Mouse (Mus musculus) lung, embryonic 14.5 days (tissue): ENCODE results near the gene Cntn5. TPM values are rescaled to one million over a fixed set of nuclear protein-coding genes. Genes with fewer than 3 reads are reported as not detected.

Experiments used
- ATAC-seq: fragments of 200-750 bp; cut with Nextera tagmentation; 2 replicates; pipeline ENCODE4 v1.8.0; 2017; ENCODE audit warnings: mild to moderate bottlenecking, moderate TSS enrichment, moderate library complexity; ENCODE audit not compliant: insufficient read depth
- DNase-seq: peaks from one replicate; pipeline ENCODE4 v3.0.0-alpha.2; 2015
- H3K27ac ChIP-seq: fragments of 300-500 bp; sonication (generic); 2 replicates; pipeline ENCODE4 v1.5.1; 2014; ENCODE audit warnings: low read depth, mild to moderate bottlenecking, moderate library complexity
- H3K27me3 ChIP-seq: fragments of 300-500 bp; sonication (generic); 2 replicates; pipeline ENCODE4 v1.6.1; 2014; ENCODE audit warnings: low read length, control low read depth; ENCODE audit not compliant: insufficient read depth
- H3K36me3 ChIP-seq: fragments of 300-500 bp; sonication (generic); 2 replicates; pipeline ENCODE4 v1.6.1; 2014; ENCODE audit warnings: control low read depth; ENCODE audit not compliant: insufficient read depth
- H3K4me1 ChIP-seq: fragments of 300-500 bp; sonication (generic); 2 replicates; pipeline ENCODE4 v1.6.1; 2014; ENCODE audit warnings: antibody characterized with exemption, control low read depth; ENCODE audit not compliant: insufficient read depth
- H3K4me2 ChIP-seq: fragments of 300-500 bp; sonication (generic); 2 replicates; pipeline ENCODE4 v1.6.1; 2014; ENCODE audit warnings: mild to moderate bottlenecking
- H3K4me3 ChIP-seq: fragments of 300-500 bp; sonication (generic); 2 replicates; pipeline ENCODE4 v1.5.1; 2014; ENCODE audit warnings: low read depth, low read length
- H3K9ac ChIP-seq: fragments of 300-500 bp; sonication (generic); 2 replicates; pipeline ENCODE4 v1.6.1; 2014
- H3K9me3 ChIP-seq: fragments of 300-500 bp; sonication (generic); 2 replicates; pipeline ENCODE4 v1.6.1; 2016; ENCODE audit warnings: low read depth, low read length, control low read depth
- CTCF ChIP-seq: IDR thresholded peaks from 2 replicates; pipeline ENCODE4 v1.5.1; 2016; ENCODE audit warnings: antibody characterized with exemption, low read depth
- WGBS: fragments of 180-500 bp; shearing (Covaris S2); extraction: QIAGEN DNeasy Blood & Tissue Kit; methylation state at CpG from one replicate; pipeline ENCODE4 v1.1.7; 2014; 5-methylcytosine and 5-hydroxymethylcytosine counted together
- polyA plus RNA-seq: library from polyadenylated mRNA; unstranded; fragments of >200 nt; fragmentation: Nextera tagmentation; extraction: Ambion mirVana; gene quantifications from 2 replicates; pipeline ENCODE4 v1.2.1, GENCODE M21; 2014

Cntn5 gene
- polyA plus RNA-seq, 1 experiment from 2014 or later, result not detected

- 51% methylated on average over 1 of the region's 1 CpGs for WGBS
- Histone ChIP-seq H3K4me1 (no peaks in the 10 kb centered on the region), H3K36me3 (no peaks in the 10 kb centered on the region), H3K27ac (no peak overlapping the region), H3K9ac (no peak overlapping the region), H3K4me3 (no peak overlapping the region), H3K9me3 (no peaks in the 10 kb centered on the region), H3K27me3 (no peaks in the 10 kb centered on the region), H3K4me2 (no peak overlapping the region)
- ATAC-seq, result peak; percentile 88
- DNase-seq, result peak; percentile 69
- TF ChIP-seq CTCF, result no peak
These were observed 966.8 kb downstream of the Cntn5 start for GRCm38 (mm10) chr9:9937444-9938436.

- ATAC-seq (no peak), DNase-seq (no peak)
- TF ChIP-seq CTCF, result no peak
- Histone ChIP-seq H3K4me3 (no peak overlapping the region), H3K9me3 (no peaks in the 10 kb centered on the region; the same call in 1 of the 2 replicates), H3K4me2 (no peak overlapping the region), H3K36me3 (no peaks in the 10 kb centered on the region), H3K4me1 (no peaks in the 10 kb centered on the region), H3K9ac (no peak overlapping the region), H3K27ac (no peak overlapping the region), H3K27me3 (no peaks in the 10 kb centered on the region)
- 77% methylated on average over 3 of the region's 3 CpGs for WGBS
These were observed 984.0 kb downstream of the Cntn5 start for GRCm38 (mm10) chr9:9920580-9920979.

GRCm38 (mm10) chr9:9899070-9899469 is 1005.5 kb downstream of the Cntn5 start:
- ATAC-seq (no peak), DNase-seq (no peak)
- Histone ChIP-seq H3K4me2 (no peak overlapping the region), H3K27ac (no peak overlapping the region), H3K4me1 (no peaks in the 10 kb centered on the region), H3K4me3 (no peak overlapping the region), H3K36me3 (no peaks in the 10 kb centered on the region), H3K9me3 (no peaks in the 10 kb centered on the region), H3K27me3 (no peaks in the 10 kb centered on the region), H3K9ac (no peak overlapping the region)
- TF ChIP-seq CTCF, result no peak
- 54% methylated on average over 5 of the region's 5 CpGs for WGBS

GRCm38 (mm10) chr9:9886210-9886609 is 1018.4 kb downstream of the Cntn5 start:
- no peak overlapping the region for H3K4me3 ChIP-seq
- H3K4me2 ChIP-seq, result no peak overlapping the region
- ATAC-seq (no peak), DNase-seq (no peak)
- no peaks in the 10 kb centered on the region for H3K36me3 ChIP-seq
- no peak overlapping the region for H3K27ac ChIP-seq
- TF ChIP-seq CTCF, result no peak
- WGBS, result 69% methylated on average over 6 of the region's 6 CpGs
- no peaks in the 10 kb centered on the region for H3K9me3 ChIP-seq
- H3K27me3 ChIP-seq, result no peaks in the 10 kb centered on the region
- H3K9ac ChIP-seq, result no peak overlapping the region
- no peaks in the 10 kb centered on the region for H3K4me1 ChIP-seq

DNA sequence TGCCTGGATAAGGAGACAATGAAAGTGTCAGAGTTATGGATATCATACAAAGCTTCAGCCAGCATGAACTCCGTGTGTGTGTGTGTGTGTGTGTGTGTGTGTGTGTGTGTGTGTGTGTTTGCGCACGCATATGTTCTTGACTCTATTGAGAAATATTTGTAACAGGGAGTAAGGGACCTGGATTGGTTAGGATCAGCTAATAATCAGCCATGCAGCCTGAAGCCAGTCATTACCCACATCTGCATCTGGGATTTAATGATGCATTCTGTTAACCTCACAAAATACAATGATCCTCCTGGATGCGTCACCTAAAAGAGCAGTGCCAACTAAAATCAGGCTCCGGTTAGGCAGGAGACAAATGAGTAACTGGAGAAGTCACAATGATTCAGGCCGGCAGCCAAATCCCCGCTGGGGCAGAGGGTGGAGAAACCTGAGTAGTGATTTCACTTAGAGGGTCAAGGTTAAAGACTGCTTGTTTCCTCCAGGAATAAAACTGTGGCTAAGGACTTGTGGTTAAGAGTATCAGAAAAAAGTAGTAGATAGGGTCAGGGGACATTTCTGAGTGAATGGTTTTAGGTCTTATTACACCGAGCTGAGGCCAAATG is 1021.7 kb downstream of the Cntn5 start:
- no peak for TF ChIP-seq CTCF
- H3K27me3 ChIP-seq, result no peaks in the 10 kb centered on the region
- H3K4me2 ChIP-seq, result no peak overlapping the region
- DNase-seq (no peak), ATAC-seq (no peak)
- H3K4me3 ChIP-seq, result no peak overlapping the region
- H3K36me3 ChIP-seq, result no peaks in the 10 kb centered on the region
- 65% methylated on average over 8 of the region's 8 CpGs for WGBS
- no peak overlapping the region for H3K9ac ChIP-seq
- H3K4me1 ChIP-seq, result no peaks in the 10 kb centered on the region
- no peaks in the 10 kb centered on the region for H3K9me3 ChIP-seq
- H3K27ac ChIP-seq, result no peak overlapping the region

GRCm38 (mm10) chr9:9872112-9873035 is 1032.2 kb downstream of the Cntn5 start:
- Histone ChIP-seq H3K9me3 (no peaks in the 10 kb centered on the region), H3K9ac (no peak overlapping the region), H3K4me2 (no peak overlapping the region), H3K4me3 (no peak overlapping the region), H3K4me1 (no peaks in the 10 kb centered on the region), H3K36me3 (no peaks in the 10 kb centered on the region), H3K27me3 (no peaks in the 10 kb centered on the region), H3K27ac (no peak overlapping the region)
- DNase-seq (peak; percentile 9), ATAC-seq (no peak)
- TF ChIP-seq CTCF, result no peak
- 30% methylated on average over 7 of the region's 7 CpGs for WGBS
